Mouse (Mus musculus): ENCODE results near the gene Clca3a1. TPM values are rescaled to one million over a fixed set of nuclear protein-coding genes. Genes with fewer than 3 reads are reported as not detected.
A peak's percentile ranks its signal among the peaks of the same experiment; 100 is the strongest.
"Not testable (repeated sequence)": the region's sequence is repeated elsewhere in the genome, so short reads cannot be mapped to it uniquely, and the experiment has no call there.

The Clca3a1 gene
- total and polyA plus RNA-seq, 3 experiments, result 0.76 to 1.0 (median 0.96) TPM

DNA sequence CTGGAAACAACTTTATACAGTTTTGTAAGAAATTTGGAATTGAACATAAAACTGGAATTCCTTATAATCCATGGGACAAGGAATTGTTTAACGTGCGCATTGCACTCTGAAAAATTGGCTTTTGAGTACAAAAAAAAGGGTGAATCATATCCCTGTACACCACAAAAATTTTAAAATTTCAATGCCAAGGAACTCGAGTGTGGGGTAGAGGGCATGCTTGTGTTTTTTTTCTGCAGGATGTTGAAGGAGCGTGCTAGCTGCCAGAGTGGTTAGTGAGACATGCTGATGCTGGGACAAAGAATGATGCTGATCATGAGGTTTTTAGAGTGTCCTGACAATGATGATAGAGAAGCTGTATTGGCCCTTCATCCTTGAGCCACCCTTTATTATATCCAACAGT lies 4.4 kb upstream of the Clca3a1 start:
- no peak overlapping the region for H3K4me3 ChIP-seq
- TF ChIP-seq POLR2A (IDR thresholded peaks at IDR 0.05; ENCODE audit: insufficient read depth, low read depth, low read length) (no peak), EP300 (IDR thresholded peaks at IDR 0.05; ENCODE audit: insufficient read depth, low read depth, low read length) (no peak), CTCF (IDR thresholded peaks at IDR 0.05) (no peak)
- no peak for DNase-seq
- H3K79me2 ChIP-seq (replicated peaks; ENCODE audit: control insufficient read depth, insufficient read depth, low read length), result no peaks in the 10 kb centered on the region
- no peaks in the 10 kb centered on the region for H3K36me3 ChIP-seq (ENCODE audit: control insufficient read depth, insufficient read depth, low read length)
- no peak overlapping the region for H3K27ac ChIP-seq
- H3K4me1 ChIP-seq (ENCODE audit: control insufficient read depth, insufficient read depth, low read length), result peaks cover 1% of the 10 kb centered on the region; the same call in 1 of the 2 replicates
- H3K27me3 ChIP-seq (ENCODE audit: control insufficient read depth, insufficient read depth, low read length), result no peaks in the 10 kb centered on the region
- 82% methylated on average over 4 of the region's 4 CpGs for WGBS
- intact Hi-C loops (cut with DNase I), result no loop called here
- H3K9ac ChIP-seq (ENCODE audit: low read depth, low read length), result no peak overlapping the region

DNA sequence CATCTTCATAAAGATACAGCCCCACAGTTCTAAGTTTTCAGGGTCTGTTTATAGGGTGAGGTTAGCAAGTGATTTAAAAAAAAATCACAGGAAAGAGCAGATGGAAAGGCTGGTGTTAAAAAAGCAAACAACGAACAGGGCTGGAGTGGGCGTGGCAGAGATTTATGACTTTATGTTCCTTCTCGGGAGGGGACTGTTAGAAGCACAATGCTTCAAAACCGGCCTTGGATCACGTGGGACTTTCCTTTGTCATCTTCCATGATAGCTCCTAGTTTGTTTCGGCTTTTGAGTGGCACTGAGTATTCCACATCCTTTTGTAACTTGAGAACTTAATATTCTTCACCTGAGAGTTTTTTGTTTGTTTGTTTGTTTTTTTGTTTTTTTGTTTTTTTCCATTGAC lies 677 bp upstream of the Clca3a1 start:
- Histone ChIP-seq H3K79me2 (replicated peaks; ENCODE audit: control insufficient read depth, insufficient read depth, low read length) (no peaks in the 10 kb centered on the region), H3K27ac (no peak overlapping the region), H3K4me3 (no peak overlapping the region), H3K4me1 (ENCODE audit: control insufficient read depth, insufficient read depth, low read length) (peaks cover 1% of the 10 kb centered on the region; the same call in 1 of the 2 replicates), H3K9ac (ENCODE audit: low read depth, low read length) (no peak overlapping the region), H3K27me3 (ENCODE audit: control insufficient read depth, insufficient read depth, low read length) (no peaks in the 10 kb centered on the region), H3K36me3 (ENCODE audit: control insufficient read depth, insufficient read depth, low read length) (no peaks in the 10 kb centered on the region)
- intact Hi-C loops (cut with DNase I), result no loop called here
- TF ChIP-seq CTCF (IDR thresholded peaks at IDR 0.05) (no peak), POLR2A (IDR thresholded peaks at IDR 0.05; ENCODE audit: insufficient read depth, low read depth, low read length) (no peak), EP300 (IDR thresholded peaks at IDR 0.05; ENCODE audit: insufficient read depth, low read depth, low read length) (no peak)
- 29% methylated on average over 6 of the region's 6 CpGs for WGBS
- no peak for DNase-seq

DNA sequence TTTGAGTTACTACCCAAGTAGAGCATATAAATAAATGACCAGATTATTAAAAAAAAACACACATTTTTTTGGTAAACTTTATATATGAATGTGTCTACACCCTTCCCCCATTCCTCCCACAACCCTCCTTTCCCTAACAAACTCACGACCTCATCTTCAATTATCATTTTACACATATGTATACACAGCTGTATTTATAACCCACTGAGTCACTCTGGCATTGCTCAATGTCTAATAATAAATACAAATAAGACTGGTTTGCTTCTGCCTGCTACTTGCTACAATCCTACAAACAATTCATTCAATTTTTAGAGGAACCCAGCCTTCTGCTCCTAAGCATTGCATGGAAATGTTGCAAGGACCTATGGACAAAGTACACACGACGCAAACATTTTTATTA lies 1.1 kb downstream of the Clca3a1 start:
- Histone ChIP-seq H3K27me3 (ENCODE audit: control insufficient read depth, insufficient read depth, low read length) (no peaks in the 10 kb centered on the region), H3K4me1 (ENCODE audit: control insufficient read depth, insufficient read depth, low read length) (peaks cover 1% of the 10 kb centered on the region; the same call in 1 of the 2 replicates), H3K4me3 (no peak overlapping the region), H3K27ac (no peak overlapping the region), H3K9ac (ENCODE audit: low read depth, low read length) (no peak overlapping the region), H3K79me2 (replicated peaks; ENCODE audit: control insufficient read depth, insufficient read depth, low read length) (no peaks in the 10 kb centered on the region), H3K36me3 (ENCODE audit: control insufficient read depth, insufficient read depth, low read length) (no peaks in the 10 kb centered on the region)
- WGBS, result 51% methylated on average over 3 of the region's 3 CpGs
- TF ChIP-seq POLR2A (IDR thresholded peaks at IDR 0.05; ENCODE audit: insufficient read depth, low read depth, low read length) (no peak), EP300 (IDR thresholded peaks at IDR 0.05; ENCODE audit: insufficient read depth, low read depth, low read length) (no peak), CTCF (IDR thresholded peaks at IDR 0.05) (no peak)
- intact Hi-C loops (cut with DNase I), result loop anchor here (10.0 kb wide), 1 partner anchor 55 kb away; the partner anchor contains the start of gene Clca3a2
- DNase-seq, result no peak

DNA sequence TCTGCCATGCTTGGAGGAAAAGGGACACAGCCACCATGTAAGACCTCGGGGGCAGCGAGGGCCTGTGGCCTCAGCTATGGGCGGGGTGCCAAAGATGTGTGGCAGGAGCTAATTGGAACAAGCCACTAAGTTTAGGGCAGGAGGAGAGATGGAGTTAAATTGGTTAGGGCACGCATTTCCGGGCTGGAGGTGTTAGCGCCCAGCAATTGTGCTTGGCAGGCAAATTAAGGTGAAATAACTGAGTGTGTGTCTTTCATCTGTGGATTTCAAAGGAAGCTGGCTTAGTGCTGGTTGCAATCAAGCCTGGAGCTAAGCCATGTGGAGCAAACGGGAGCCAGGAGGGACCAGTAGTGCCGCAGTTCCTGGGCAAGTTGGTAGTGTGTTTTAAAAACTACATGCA lies 4.7 kb downstream of the Clca3a1 start:
- not testable (repeated sequence) for H3K9ac ChIP-seq (ENCODE audit: low read depth, low read length); DNase-seq; H3K27me3 ChIP-seq (ENCODE audit: control insufficient read depth, insufficient read depth, low read length); H3K79me2 ChIP-seq (replicated peaks; ENCODE audit: control insufficient read depth, insufficient read depth, low read length); H3K4me1 ChIP-seq (ENCODE audit: control insufficient read depth, insufficient read depth, low read length); H3K36me3 ChIP-seq (ENCODE audit: control insufficient read depth, insufficient read depth, low read length); H3K27ac ChIP-seq; H3K4me3 ChIP-seq
- intact Hi-C loops (cut with DNase I), result loop anchor here (10.0 kb wide), 1 partner anchor 59 kb away; the partner anchor contains the start of gene Clca3a2
- 69% methylated on average over 8 of the region's 8 CpGs for WGBS

DNA sequence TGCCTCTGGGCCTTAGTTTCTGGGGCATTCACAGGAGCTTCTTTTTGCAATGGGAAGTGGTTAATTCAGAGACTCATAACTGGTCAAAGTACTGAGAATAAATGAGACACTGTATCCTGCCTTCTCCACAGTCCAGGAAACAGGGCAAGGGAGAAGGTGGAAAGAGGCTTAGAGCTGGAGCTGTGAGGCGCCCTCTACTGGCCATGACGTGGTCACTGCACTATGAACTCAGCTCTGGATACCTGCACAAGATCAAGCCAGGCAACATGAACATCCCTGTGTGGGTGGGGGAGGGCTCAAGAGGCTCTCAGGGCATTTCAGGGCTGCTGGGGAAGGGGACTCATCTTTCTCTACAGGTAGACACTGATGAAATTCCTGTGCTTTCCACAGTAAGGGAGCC lies 7.7 kb downstream of the Clca3a1 start:
- TF ChIP-seq EP300 (IDR thresholded peaks at IDR 0.05; ENCODE audit: insufficient read depth, low read depth, low read length), result no peak
- TF ChIP-seq CTCF (IDR thresholded peaks at IDR 0.05), result peak; percentile 68
- TF ChIP-seq POLR2A (IDR thresholded peaks at IDR 0.05; ENCODE audit: insufficient read depth, low read depth, low read length), result no peak
- H3K36me3 ChIP-seq (ENCODE audit: control insufficient read depth, insufficient read depth, low read length), result no peaks in the 10 kb centered on the region
- no peak overlapping the region for H3K9ac ChIP-seq (ENCODE audit: low read depth, low read length)
- 7% methylated on average over 2 of the region's 2 CpGs for WGBS
- no peak overlapping the region for H3K27ac ChIP-seq
- peak in 1 of 2 experiments; percentile 19 for DNase-seq
- no peak overlapping the region for H3K4me3 ChIP-seq
- intact Hi-C loops (cut with DNase I), result loop anchor here (10.0 kb wide), 1 partner anchor 62 kb away; the partner anchor contains the start of gene Clca3a2
- no peaks in the 10 kb centered on the region for H3K4me1 ChIP-seq (ENCODE audit: control insufficient read depth, insufficient read depth, low read length)
- H3K79me2 ChIP-seq (replicated peaks; ENCODE audit: control insufficient read depth, insufficient read depth, low read length), result no peaks in the 10 kb centered on the region
- no peaks in the 10 kb centered on the region for H3K27me3 ChIP-seq (ENCODE audit: control insufficient read depth, insufficient read depth, low read length)

DNA sequence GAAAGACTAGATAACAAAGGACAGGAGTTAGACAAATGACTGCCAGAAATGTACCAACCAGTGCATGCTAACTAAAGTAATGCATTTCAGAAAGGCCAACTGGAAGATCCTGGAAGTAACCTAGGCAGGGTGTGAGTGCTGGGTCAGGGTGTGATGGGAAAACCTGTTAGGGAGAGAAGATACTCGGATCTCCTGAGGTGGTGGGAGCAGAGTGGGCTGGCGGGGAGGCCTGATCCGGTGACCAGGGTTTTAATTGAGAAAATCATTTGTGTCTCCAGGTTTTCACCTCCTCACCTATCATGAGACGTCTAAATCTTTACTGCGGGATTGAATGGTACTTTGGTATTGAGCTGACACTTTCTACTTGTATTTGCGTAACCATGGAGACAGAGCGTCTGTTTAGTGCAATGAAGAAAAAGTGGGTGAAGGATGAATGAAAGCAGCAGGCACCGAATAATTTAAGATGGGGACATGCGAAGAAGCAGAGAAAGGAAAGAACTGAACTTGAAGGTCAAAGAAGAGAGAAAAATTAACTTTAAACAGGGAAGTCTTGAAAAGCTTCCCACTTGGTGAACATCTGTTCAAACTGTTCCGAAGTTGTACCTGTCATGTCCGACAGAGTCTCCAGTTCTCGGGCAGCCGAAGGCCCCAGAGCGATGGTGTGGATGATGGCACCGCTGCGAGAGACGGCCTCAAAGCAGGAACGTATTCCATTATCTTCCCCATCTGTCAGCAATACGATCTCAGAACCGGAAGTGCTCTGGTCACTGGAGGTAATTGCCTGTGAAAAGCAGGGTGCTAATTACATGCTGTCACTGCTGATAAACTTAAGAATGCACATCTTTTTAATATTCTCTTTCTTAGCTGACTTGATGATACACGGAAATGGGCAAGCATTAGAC lies 11.5 kb downstream of the Clca3a1 start:
- intact Hi-C loops (cut with DNase I); H3K27me3 ChIP-seq (ENCODE audit: control insufficient read depth, insufficient read depth, low read length); H3K9ac ChIP-seq (ENCODE audit: low read depth, low read length); H3K79me2 ChIP-seq (replicated peaks; ENCODE audit: control insufficient read depth, insufficient read depth, low read length); DNase-seq; H3K36me3 ChIP-seq (ENCODE audit: control insufficient read depth, insufficient read depth, low read length); H3K4me1 ChIP-seq (ENCODE audit: control insufficient read depth, insufficient read depth, low read length); H3K27ac ChIP-seq; H3K4me3 ChIP-seq: not testable (repeated sequence)
- 78% methylated on average over 20 of the region's 21 CpGs for WGBS

DNA sequence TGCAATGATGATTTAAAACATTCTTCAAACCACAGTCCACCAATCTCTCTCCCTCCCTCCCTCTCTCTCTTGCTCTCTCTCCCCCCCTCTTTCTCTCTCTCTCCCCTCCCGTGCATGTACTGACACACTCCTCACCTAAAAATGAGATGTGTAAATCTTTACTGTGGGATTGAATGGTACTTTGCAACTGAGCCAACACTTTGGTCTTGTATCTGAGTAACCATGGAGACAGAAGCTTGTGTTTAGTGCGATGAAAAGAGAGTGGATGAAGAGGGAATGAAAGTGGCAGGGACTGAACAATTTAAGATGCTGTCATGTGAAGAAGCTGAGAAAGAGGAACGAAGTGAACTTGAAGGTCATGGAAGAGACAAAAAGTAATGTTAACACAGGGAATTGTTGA lies 13.1 kb downstream of the Clca3a1 start:
- H3K27ac ChIP-seq; H3K79me2 ChIP-seq (replicated peaks; ENCODE audit: control insufficient read depth, insufficient read depth, low read length); intact Hi-C loops (cut with DNase I); H3K4me1 ChIP-seq (ENCODE audit: control insufficient read depth, insufficient read depth, low read length); H3K27me3 ChIP-seq (ENCODE audit: control insufficient read depth, insufficient read depth, low read length); H3K9ac ChIP-seq (ENCODE audit: low read depth, low read length); H3K36me3 ChIP-seq (ENCODE audit: control insufficient read depth, insufficient read depth, low read length); DNase-seq; H3K4me3 ChIP-seq: not testable (repeated sequence)
- 45% methylated on average over 3 of the region's 3 CpGs for WGBS

DNA sequence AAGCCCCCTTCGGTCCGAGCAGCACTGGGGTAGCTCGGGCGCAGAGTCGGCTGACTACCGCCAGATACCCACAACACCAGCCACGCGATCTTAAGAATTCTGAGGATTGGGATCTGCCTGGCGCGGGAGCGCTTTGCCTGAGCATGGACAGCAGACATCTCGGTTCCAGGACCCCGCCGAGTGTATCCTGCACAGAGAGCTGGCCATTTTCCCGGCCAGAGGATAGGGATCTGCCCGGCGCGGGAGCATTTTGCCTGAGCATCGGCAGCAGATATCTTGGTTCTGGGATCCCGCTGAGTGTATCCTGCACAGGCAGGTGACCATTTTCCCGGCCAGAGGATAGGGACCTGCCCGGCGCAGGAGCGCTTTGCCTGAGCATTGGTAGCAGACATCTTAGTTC lies 22.4 kb downstream of the Clca3a1 start:
- H3K9ac ChIP-seq (ENCODE audit: low read depth, low read length); H3K79me2 ChIP-seq (replicated peaks; ENCODE audit: control insufficient read depth, insufficient read depth, low read length); DNase-seq; H3K4me3 ChIP-seq; H3K27me3 ChIP-seq (ENCODE audit: control insufficient read depth, insufficient read depth, low read length); H3K4me1 ChIP-seq (ENCODE audit: control insufficient read depth, insufficient read depth, low read length); H3K27ac ChIP-seq; H3K36me3 ChIP-seq (ENCODE audit: control insufficient read depth, insufficient read depth, low read length): not testable (repeated sequence)
- intact Hi-C loops (cut with DNase I), result loop anchor here (10.0 kb wide), 1 partner anchor 286 kb away; no protein-coding TSS in a partner anchor
- 74% methylated on average over 24 of the region's 24 CpGs for WGBS
